Mouse (Mus musculus): ENCODE measurements at regions not wholly inside any gene's neighbourhood (a gene's known extent, or its start where the extent isn't known, plus 50 kb on each side); places are given as distances from the start of the nearest gene placed in this dataset.
"Not testable (repeated sequence)": the region's sequence is repeated elsewhere in the genome, so short reads cannot be mapped to it uniquely, and the experiment has no call there.

DNA sequence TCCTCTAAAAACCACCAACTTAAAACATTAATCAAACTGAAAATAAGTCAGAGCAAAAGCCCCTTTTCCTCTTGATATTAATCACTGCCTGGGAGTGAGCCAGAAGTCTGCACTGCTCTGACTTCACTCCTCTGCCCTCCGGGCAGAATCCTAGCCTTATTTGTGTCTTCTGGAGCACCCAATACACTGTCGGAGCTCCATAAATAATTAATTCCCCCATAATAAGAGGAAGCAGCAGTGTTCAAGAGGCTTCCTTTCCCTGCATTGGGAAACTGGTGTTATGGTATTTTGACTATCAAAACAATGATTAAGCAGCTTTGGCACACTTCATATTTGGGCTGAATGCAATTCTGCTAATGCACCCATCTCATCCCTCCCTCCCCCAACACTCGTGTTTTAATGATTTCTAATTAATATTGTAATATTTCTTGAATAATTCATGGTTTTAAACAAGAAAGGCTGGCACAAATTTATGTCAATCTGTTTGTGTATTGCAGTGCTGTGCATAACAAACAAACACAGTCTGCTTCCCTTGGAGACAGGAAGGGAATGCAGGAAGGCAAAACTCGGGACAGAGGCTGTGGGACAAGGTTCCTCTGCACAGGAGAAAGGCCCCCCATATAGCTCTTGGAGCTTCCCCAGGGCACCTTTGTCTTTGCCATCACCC is 523.5 kb upstream of the Stxbp6 start:
- no peak for DNase-seq (ENCODE audit: extremely low spot score in 1 of 2, low spot score in 1 of 2)

DNA sequence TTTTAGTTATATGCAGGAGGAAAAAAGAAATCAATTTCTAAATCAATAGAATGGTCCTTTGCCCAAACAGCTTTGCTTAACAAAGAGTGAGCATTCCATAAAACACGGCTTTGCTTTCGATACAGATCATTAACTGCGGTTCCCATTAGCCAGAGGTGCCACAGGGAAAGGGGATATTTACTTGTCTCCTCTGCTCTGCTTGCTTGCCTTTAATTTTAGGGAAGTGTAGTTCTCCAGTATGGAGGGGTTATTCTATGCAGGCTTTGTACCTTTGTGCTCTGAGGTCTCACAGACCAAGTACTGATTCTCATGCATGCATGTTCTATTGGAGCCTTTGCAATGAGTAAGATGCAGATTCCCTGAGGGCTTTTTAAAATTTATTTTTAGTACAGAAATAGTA is 520.2 kb upstream of the Stxbp6 start:
- no peak for DNase-seq (ENCODE audit: extremely low spot score in 1 of 2, low spot score in 1 of 2)

DNA sequence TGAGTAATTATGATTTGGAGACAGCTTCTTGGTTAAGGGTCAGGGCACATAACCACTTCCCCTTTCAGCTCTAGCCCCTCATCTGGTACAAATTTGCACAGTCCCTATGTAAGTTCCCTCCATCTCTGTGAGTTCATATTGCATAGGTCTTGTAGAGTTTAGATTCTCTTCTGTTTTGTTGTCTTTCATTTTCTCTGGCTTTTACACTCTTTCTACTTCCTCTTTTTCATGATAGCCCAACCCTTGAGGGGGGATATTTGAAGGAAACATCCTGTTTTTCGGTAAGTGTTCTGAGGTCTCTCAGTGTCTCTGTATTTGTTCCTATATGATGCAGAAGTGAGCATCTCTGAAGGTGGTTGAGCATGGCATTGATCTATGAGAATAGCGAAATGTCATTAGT is 515.7 kb upstream of the Stxbp6 start:
- DNase-seq (ENCODE audit: extremely low spot score in 1 of 2, low spot score in 1 of 2), result no peak

GRCm38 (mm10) chr12:45585763-45586162 is 511.3 kb upstream of the Stxbp6 start:
- DNase-seq (ENCODE audit: extremely low spot score in 1 of 2, low spot score in 1 of 2), result no peak

- DNase-seq (ENCODE audit: extremely low spot score in 1 of 2, low spot score in 1 of 2), result no peak
These were observed 489.0 kb upstream of the Stxbp6 start for GRCm38 (mm10) chr12:45563325-45564030.

DNA sequence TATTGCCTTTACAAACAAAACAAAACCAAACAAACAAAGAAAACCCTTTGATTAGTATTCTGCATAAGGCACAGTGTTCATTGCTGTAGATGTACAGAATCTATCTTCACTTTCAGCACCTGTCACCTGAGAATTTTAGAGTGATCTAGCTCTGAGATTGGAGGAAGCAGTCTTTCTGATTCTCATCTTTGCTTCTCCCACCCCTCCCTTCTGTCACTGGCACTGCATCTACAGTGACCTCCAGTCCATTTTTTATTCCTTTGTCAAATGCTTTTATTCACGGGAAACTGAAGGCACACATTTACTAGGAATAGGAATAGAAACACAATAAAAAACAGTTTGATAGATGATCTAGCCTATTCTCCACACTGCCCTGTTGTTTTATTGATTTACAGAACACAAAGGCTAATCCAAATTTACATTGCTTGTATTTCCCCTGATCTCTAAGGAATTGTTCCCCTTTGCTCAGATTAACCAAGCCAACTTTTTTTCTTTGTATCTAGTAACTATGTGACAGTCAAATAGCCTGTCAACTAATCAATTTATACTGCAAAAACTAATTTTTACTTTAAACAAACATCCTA is 488.2 kb upstream of the Stxbp6 start:
- DNase-seq (ENCODE audit: extremely low spot score in 1 of 2, low spot score in 1 of 2), result no peak

DNA sequence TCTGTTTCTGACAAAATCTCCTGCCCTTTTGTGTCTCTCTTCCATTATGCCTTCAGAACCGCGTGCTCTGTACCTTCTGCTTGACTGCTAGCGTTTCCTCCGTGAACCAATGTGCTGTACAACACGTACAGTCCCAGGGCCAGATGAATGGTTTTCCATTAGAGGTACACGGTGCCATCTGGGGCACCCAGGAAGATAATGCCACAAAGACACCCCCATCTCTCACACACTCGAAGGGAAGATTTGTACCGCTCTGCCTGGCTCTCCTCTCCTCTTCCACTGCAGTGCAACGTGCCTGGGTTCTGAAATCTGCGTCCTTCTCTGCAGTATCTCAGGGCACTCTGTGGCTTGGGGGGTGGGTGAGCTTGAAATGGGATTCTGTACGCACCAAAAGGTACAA is 487.4 kb upstream of the Stxbp6 start:
- no peak for DNase-seq (ENCODE audit: extremely low spot score in 1 of 2, low spot score in 1 of 2)

- no peak for DNase-seq (ENCODE audit: extremely low spot score in 1 of 2, low spot score in 1 of 2)
These were observed 486.9 kb upstream of the Stxbp6 start for GRCm38 (mm10) chr12:45561362-45561761.

DNA sequence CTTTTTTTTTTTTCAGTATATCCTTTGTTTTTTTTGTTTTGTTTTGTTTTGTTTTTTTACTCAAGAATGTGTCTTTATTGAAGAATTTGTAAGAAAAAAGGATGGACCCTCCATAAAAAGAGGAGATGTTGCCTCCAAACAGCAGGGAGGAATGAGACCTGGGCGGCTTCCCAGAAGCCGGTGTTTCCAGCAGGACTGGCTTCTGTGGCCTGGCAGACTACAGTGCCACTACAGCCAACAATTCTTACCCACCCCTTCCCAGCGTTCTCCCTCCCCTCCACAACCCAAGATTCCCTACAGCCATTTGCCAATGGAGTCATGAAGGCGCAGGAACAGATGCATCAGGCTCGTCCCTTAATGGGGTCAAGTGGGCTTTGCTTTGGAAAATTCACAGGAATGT is 475.4 kb upstream of the Stxbp6 start:
- DNase-seq (ENCODE audit: extremely low spot score in 1 of 2, low spot score in 1 of 2), result not testable (repeated sequence)

- no peak for DNase-seq (ENCODE audit: extremely low spot score in 1 of 2, low spot score in 1 of 2)
These were observed 445.0 kb upstream of the Stxbp6 start for GRCm38 (mm10) chr12:45519554-45519953.

DNA sequence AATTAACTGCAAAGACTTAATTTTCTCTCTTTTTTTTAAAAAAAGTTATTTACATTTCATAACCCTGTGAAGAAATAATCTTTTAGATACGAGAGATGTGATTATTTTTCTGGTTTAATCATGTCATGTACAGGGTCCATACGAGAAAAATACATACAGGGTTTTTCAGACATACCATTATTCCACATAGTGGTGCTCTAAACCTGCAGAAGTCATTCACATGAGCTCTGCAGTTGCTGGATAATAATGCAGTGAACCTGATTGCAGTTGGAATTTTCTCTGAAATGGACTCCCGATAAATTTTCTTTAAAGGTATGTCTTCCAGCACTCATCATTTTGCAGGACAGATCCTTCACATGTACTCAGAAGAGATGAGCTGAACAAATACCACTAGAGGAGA is 439.9 kb upstream of the Stxbp6 start:
- DNase-seq (ENCODE audit: extremely low spot score in 1 of 2, low spot score in 1 of 2), result no peak

DNA sequence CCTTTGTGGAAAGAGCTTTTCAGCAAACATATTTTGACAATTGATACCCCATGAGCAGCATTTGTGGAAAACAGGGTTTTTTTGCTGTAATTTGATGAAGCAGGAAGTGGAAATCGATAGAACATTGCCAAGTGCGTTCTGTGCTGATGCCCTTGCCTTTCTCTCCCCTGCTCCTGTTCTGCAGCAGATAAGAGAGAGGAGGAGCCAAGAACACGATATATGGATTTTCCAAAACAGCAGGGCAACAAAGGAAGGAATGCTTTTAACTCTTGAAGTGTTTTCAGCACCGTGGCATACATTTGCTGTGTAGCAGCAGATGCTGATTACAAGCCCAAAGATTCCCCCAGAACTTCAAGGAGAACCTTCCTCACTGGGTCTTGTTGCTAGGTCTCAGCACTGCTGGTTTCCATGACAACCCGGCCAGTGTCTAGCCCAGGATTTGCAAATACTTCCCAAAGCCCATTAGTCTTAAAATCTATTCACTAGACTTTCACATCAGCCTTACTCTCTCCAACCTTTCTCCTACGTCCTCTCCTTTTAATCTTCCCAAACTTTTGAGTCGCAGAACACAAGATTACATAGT is 433.0 kb upstream of the Stxbp6 start:
- peak; percentile 1 to 13 for DNase-seq (ENCODE audit: extremely low spot score in 1 of 2, low spot score in 1 of 2)

DNA sequence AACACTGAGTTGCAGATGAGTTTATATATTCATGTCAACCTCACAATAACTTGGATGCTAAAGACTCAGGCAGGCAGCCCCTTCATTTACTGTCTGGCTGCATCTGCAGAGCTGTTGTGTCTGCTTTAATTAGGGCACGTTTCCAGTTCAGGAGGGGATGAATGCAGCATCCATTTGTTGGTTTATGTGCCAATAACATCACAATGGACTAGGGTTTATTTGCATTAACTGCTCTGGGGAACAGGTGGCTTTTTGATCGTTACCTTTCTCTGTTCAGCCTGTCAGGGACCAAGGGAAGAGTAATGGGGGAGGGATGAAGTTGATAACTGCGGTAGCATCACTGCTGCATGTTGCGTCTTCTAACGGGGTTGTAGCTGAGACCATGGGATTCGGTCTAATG is 425.3 kb upstream of the Stxbp6 start:
- no peak for DNase-seq (ENCODE audit: extremely low spot score in 1 of 2, low spot score in 1 of 2)

GRCm38 (mm10) chr12:45498230-45498629 is 423.7 kb upstream of the Stxbp6 start:
- no peak for DNase-seq (ENCODE audit: extremely low spot score in 1 of 2, low spot score in 1 of 2)

DNA sequence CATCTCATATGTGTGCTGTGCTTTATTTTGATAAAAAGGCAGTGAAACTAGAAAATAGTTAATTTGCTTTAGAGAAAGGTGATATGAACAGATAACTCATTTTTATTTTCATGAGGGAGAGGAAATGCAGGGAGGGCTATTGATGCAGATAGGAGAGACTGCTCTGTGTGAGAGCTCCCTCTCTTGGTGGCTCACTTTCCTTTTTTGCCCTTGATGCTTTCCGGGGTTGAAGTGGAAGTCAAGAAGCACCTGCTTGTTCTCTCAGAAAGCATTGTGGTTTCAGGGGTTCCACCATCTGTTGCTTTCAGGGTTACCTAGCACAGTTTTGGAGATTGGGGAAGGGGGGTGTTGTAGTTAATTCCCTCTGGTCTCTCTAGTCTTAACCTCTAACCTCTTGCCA is 414.5 kb upstream of the Stxbp6 start:
- no peak for DNase-seq (ENCODE audit: extremely low spot score in 1 of 2, low spot score in 1 of 2)

DNA sequence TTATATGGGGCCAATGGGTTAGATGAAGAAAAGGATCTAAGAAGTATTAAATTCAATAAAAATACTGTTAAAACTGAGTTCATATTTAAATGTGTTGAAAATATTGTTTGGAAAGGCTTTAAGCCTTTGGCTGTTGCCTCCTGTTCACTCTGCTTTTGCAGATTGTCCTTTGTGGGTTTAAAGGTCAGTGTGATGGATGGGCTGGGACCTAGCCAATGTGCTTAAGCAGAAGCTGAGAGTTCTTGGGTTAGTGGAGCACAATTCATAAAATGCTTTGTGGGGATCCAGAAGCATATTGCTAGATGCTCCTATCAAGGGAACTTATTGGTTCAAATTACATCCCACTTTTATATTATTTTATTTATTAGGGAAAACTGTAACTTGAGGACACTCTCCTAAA is 402.4 kb upstream of the Stxbp6 start:
- DNase-seq (ENCODE audit: extremely low spot score in 1 of 2, low spot score in 1 of 2), result no peak

DNA sequence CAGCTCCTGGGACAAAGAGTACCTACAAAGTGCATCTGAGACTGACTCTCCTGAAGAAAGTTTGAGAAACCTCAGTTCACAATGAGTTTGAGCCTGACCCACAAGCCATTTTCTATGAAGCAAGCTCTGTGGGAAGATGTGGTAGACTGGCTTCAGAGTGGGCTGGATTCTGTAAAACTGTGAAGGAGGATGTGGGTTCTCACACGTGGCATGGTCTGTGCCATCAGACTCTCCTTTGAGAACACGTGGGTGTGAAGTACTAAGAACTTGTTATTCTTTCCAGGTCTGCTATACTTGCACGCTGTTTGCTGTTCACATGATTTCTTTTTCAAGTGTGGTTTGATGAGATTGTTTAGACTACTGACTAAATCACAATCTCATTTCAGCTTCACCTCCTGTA is 393.6 kb upstream of the Stxbp6 start:
- peak; percentile 12 to 40 for DNase-seq (ENCODE audit: extremely low spot score in 1 of 2, low spot score in 1 of 2)

DNA sequence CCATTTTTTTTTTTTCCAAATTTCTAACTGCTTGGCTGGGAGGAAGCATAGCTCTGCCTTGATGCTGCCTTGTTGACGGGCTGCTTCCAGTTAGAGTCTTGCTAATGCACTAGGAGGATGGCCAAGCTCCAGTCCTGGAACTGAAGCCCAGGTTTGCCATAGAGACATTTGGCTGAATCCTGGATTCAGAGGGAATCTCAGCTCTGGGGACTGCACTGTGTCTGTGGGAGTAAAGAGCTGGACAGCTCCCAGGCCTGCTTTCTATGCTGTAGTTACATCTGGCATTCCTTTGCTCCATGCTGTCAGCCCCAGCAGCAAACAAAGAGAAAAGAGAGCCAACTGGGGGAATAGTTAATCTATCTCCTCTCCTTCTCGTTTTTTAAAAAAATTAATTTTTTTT is 392.5 kb upstream of the Stxbp6 start:
- peak; percentile 49 to 79 for DNase-seq (ENCODE audit: extremely low spot score in 1 of 2, low spot score in 1 of 2)

DNA sequence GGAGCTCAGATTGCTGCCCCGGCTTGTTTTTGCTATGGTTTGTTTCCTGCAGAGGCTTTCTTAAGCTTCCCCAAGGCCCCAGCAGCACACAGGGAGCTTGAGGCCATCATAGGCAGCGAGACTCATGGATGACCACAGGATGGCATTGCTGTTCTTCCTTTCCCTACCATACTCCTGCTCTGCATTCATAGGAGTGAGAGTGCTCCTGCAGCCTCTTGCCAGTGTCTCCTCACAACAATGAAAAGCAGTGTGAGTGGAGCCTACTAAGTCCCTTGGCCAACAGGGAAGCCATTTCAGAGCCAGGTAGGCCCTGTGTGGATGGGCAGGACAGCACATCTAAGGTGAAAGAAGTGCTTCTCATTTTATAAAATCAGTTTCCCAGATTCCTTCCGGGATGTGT is 391.6 kb upstream of the Stxbp6 start:
- peak; percentile 36 to 79 for DNase-seq (ENCODE audit: extremely low spot score in 1 of 2, low spot score in 1 of 2)

DNA sequence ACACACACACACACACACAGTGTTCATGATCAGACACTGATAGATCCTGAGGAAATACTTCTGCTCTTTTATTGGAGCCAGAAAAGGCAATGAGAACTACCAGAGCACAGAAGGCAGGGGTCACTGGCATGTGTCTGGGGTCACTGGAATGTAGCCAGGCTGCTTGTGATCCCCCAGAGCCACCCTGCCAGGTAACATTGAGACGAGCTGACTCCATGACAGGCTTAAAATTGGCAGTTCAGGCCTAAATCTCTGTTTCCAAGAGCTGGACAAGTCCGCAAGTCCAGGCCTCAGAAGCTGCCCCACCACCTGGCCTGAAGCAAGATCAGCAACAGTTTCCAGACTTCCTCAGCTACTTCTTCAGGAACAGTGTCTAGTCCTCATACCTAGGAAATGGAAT is 390.4 kb upstream of the Stxbp6 start:
- DNase-seq (ENCODE audit: extremely low spot score in 1 of 2, low spot score in 1 of 2), result no peak

DNA sequence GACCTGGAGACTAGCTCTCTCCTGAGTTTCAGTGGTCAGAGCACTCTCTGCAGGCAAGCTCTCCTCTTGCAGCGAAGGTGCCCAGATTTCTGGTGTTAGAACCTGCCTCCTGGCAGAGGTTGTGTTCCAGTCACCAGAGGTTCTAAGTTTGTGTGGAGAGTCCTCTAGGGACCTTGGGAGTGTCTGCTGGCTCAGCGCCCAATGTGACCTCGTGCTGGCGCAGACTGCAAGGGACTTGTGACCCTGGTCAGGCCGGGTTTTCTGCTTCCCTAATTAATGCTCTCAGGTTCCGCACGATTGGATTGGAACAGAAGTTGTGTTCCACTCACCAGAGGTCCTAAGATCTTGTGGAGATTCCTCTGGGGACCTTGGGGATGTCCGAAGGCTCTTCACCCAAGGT is 384.2 kb upstream of the Stxbp6 start:
- DNase-seq (ENCODE audit: extremely low spot score in 1 of 2, low spot score in 1 of 2), result not testable (repeated sequence)

Measured in frontal cortex, adult 2 months (tissue).